Mouse (Mus musculus) right cerebral cortex, postnatal 10 days (tissue): Measurements from ENCODE around the gene Klk1b24.
"Not testable (repeated sequence)": the region's sequence is repeated elsewhere in the genome, so short reads cannot be mapped to it uniquely, and the experiment has no call there.

Experiments
- DNase-seq, 2 experiments: peaks; one replicate each; pipeline ENCODE4 v3.0.0; 2021; ENCODE audit warnings: low spot score in 2 of 2

Gene Klk1b24

DNA sequence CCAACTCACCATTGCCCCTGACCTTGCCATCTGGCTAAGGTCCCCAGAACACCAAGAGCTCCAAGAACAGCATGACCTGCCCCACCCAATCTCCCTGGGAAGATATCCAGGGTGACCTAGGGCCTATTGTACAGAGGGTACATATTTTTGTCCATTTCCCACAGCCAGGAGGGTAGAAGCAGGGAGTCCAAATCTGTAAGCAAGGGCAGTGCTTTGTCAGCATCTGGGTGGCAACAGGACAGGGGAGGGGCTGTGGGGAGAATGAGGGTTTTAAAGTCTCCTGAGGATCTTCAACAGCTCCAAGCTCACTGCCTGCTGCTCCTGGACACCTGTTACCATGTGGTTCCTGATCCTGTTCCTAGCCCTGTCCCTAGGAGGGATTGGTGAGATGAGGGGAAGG is at the start of gene Klk1b24:
Klk1b24 (plus strand) TSS at position 301 of the 400 bp plus-strand sequence.
- DNase-seq, result not testable (repeated sequence)

DNA sequence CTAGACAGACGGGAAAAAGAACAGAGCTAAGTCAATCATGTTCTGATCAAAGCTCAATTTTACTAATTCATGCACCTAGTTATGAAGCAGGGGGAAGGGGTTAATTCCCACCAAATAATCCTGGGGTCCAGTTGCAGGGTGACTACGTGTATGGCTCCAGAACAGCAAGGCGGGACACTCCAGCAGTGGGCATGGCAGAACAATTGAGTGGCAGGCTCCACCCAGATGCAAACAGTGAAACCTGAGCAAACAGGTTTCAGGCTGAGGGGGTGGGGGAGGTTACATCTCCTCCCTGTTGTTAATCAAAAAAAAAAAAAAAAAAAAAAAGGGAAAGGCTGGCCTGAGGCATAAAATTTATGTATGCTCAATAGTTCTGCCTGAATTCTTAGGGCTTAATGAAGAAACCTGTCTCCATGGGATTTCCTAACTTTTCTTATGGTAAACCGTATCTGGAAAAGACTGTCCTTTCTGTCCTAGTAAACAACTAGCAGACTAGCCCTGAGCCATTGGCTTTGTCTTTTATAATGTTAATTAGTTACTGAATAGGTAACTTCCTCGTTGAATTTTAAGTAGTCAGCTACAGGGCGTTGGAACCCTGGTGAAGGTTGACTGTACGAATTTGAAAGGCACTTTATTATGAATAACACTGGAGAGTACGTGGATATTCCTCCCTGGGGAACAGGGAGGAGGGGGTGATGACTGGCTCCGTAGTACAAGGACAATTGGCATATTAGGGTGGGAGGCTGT is 8.6 kb upstream of the Klk1b24 start:
- DNase-seq, result no peak

DNA sequence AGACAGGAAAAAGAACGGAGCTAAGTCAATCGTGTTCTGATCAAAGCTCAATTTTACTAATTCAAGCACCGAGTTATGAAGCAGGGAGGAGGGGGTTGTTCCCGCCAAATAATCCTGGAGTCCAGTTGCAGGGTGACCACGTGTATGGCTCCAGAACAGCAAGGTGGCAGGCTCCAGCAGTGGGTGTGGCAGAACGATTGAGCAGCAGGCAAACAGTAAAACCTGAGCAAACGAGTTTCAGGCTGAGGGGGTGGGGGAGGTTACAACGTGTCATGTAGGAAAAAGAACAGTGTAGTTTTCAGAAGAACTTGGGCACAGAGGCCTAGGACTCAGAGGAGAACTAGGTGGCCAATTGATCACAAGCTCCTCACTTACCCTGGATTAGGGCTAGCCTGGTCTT is 1.5 kb upstream of the Klk1b24 start:
- not testable (repeated sequence) for DNase-seq

DNA sequence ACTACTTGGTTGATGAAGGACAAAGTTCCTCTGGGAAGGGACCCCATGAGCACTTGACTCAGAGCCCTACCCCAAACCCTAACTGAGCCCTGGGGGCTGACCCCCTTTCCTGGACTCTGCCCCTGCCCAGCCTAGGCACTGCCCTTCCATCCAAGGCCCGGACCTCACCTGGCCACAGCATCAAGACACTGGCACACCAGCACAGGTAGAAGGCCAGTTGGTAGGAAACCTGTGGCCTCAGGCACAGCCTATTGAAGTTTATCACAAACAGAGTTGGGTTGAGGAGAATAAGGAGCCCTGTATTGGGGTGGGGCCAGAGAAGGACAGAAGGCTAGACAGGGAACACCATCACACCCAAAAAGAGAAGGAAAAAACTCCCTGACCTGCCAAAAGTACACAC is 5.4 kb downstream of the Klk1b24 start:
- DNase-seq, result not testable (repeated sequence)

DNA sequence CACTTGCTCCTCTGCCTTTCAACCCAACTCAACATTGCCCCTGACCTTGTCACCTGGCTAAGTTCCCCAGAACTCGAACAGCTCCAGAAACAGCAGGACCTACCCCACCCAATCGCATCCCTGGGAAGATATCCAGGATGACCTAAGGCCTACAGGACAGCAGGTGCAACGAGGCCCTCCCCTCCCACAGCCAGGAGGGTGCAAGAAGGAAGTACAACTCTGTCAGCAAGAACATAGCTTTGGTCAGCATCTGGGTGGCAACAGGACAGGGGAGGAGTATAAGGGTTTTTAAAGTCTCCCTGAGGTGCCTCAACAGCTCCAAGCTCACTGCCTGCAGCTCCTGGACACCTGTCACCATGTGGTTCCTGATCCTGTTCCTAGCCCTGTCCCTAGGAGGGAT is 9.9 kb downstream of the Klk1b24 start, which contains the start of gene Klk1b3:
Klk1b3 (plus strand) TSS at position 301 of the 400 bp plus-strand sequence.
- DNase-seq, result no peak

DNA sequence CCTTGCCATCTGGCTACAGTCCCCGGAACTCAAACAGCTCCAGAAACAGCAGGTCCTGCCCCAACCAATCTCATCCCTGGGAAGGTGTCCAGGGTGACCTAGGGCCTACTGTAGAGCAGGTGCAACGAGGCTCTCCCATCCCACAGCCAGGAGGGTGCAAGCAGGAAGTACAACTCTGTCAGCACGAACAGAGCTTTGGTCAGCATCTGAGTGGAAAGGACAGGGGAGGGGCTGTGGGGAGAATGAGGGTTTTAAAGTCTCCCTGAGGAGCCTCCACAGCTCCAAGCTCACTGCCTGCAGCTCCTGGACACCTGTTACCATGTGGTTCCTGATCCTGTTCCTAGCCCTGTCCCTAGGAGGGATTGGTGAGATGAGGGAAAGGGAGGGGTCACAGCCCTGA is 19.1 kb downstream of the Klk1b24 start, which contains the start of gene Klk1b4:
Klk1b4 (plus strand) TSS at position 301 of the 400 bp plus-strand sequence.
- not testable (repeated sequence) for DNase-seq

DNA sequence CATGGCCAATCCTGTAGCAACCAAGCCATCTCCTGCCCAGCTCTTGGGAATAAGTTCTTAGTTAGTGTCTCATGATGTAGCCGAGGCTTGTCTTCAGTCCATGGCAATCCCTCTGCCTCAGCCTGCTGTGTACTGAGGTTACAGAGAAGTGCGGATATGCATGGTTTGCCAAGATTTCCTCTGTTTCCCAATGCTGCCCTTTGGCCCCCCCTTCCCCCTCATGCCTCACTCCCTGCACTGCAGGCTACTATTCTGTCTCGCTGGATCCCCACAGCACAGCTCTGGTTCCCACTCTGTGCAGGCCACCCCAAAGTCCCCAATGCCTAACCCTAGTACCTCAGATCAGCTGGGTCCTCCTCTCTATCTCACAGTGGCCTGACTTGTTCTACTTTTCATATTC is 20.3 kb downstream of the Klk1b24 start:
- DNase-seq, result no peak

DNA sequence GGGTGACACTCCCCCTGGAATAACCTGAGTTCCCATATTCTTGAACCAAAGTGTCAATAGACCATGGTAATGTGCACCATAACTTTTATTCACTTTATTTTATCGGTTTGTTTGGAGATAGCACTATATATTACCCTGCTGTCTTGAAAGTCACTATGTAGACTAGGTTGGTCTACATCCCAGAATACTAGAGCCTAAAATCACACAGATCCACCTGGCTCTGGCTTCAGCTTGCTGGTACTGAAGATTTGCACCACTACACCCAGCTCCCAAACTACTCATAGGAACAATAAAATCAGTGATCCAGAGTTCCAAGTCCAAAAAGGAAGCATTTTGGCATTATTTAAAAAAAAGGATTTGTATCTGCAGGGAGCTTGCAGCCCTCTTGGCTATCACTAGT is 27.6 kb downstream of the Klk1b24 start, which contains the start of gene Klk1b5:
Klk1b5 (plus strand) TSS at position 301 of the 400 bp plus-strand sequence.
- DNase-seq, result no peak

DNA sequence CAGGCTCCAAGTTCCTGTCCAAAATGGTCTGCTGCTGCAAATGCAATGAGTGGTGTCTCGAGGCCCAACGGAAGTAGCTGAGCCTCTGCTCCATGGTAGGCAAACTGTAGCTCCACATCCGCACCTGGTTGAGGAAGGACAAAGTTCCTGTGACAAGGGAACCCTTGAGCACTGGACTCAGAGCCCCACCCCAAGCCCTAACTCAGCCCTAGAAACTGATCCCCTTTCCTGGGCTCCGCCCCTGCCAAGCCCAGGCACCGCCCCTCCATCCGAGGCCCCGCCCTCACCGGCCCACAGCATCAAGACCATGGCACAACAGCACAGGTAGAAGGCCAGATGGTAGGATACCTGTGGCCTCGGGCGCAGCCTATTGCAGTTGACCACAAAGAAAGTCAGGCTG is 33.6 kb downstream of the Klk1b24 start:
- not testable (repeated sequence) for DNase-seq

DNA sequence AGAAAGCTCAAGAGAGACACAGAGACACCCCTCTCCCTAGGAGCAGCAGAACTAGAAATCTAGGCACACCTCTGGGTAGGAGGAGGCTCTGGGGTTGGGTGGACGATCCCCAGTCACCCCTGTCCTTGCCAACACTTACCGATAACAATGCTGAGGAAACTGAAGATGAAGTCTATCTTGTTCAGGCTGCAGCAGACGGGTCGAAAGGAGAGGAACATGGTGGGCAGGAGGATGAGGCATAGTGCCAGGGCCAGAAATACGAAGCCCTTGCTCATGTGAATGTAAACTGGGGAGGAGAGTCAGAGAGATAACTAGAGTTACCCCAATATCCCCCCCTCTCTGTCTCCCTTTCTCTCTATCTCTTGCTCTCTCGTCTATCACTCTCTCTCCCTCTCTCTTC is 34.3 kb downstream of the Klk1b24 start:
- DNase-seq, result not testable (repeated sequence)

DNA sequence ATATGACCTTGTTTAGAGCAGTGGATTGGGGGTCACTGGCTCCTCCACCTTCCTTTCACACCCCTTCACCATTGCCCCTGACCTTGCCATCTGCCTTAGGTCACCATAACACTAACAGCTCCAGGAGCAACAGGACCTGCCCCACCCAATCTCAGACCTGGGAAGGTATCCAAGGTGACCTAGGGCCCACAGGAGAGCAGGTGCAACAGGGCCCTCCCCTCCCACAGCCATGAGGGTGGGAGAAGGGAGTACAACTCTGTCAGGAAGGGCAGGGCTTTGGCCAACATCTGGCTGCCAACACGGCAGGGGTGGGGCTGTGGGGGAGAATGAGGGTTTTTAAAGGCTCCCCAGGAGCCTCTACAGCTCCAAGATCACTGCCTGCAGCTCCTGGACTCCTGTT is 37.0 kb downstream of the Klk1b24 start, which contains the start of gene Klk1:
Klk1 (plus strand) TSS at position 285 of the 400 bp plus-strand sequence.
- DNase-seq, result no peak

DNA sequence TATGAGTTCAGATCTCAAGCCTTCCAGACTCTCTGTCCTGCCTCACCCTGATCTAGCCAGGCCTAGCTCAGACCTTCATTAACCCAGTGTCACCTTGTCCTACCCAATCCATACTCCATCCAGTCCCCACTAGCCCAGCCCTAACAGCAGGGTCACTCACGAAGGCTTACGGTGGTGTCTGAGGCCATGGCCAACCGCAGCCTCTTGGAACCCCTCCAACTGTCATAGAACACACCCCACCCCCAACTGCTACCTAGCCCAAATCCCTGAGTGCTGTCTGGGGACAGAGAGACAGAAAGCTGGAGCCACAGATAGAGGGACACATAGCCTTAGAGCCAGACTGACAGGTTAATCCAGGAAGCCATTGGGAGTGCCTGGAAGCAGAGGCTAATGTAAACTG is 47.9 kb downstream of the Klk1b24 start, which contains the start of gene Gm36864:
Gm36864 (plus strand) TSS at position 269 of the 400 bp plus-strand sequence.
- no peak for DNase-seq

DNA sequence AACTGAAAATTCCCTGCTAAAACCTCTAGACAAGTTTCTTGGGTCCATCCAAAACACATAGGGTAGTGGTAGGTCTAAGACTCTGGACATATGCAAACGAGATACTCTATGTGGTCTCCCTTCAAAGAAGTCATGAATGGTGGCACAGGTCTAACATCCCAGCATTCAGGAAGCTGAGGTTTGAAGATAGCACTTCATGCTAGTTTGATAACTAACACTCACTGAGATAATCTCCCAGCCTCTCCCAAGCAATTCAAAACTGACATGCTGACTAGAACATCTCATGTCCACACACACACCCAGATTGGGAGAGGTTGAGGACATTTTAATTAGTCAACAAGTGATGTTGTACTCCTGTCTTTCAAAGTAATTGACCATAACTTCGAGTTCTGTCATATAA is 51.9 kb downstream of the Klk1b24 start:
- DNase-seq, result no peak

DNA sequence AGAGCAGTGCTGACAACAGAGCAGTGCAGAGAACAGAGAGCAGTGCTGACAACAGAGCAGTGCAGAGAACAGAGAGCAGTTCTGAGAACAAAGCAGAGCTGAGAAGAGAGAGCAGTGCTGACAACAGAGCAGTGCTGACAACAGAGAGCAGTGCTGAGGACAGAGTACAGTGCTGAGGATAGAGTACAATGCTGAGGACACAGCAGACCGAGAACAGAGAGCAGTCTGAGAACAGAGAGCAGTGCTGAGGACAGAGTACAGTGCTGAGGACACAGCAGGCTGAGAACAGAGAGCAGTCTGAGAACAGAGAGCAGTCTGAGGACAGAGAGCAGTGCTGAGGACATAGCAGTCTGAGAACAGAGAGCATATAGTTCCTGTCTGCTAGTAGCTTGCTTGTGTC is 52.7 kb downstream of the Klk1b24 start:
- no peak for DNase-seq

DNA sequence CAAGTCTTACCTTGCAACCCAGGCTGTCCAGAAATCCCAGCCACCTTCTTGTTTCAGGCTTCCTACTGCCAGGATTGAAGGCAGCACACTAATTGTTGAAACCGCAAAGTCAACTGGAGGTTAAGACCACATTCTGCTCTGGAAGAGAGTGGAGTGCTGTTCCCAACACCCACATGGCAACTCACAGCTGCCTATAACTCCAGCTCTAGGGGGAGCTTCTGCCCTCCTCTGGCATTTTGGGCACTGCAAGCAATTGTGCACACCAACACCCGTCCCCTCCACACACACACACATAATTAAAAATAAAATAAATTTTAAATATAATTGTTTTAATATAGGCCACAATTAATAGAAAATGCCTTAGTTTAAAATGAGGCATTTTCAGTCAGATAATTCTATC is 53.1 kb downstream of the Klk1b24 start:
- no peak for DNase-seq
